ENCODE assay signal across 16 mouse cellular contexts in genomic region chr11:87708979-87709378, GRCm38 (mm10). TPM values are rescaled to one million over a fixed set of nuclear protein-coding genes. Genes with fewer than 3 reads are reported as not detected.
A peak's percentile ranks its signal among the peaks of the same experiment; 100 is the strongest.
DNase-seq lines count a peak whose midpoint lies in the region; ATAC-seq and TF ChIP-seq lines count a peak whose summit lies in the region.
"Had no signal": no experiment of that assay in that cellular context is flagged by ENCODE, and none has a peak within 500 bp of the region (broad histone marks: within the 10 kb centered on the region; RNA-seq: fewer than 3 reads in every experiment).

No protein-coding gene starts in this region.

- 70% methylated on average over 5 of the region's 5 CpGs for WGBS in kidney, embryonic 16.5 days
- 67% methylated on average over 5 of the region's 5 CpGs for WGBS in lung, postnatal 0 days
- WGBS in liver, embryonic 14.5 days (ENCODE audit: insufficient replicate concordance) = 70% methylated on average over 5 of the region's 5 CpGs
- WGBS in hindbrain, postnatal 0 days = 79% methylated on average over 5 of the region's 5 CpGs

- TF ChIP-seq CTCF in lung, postnatal 0 days (IDR thresholded peaks at IDR 0.05) = no peak
- no peak for TF ChIP-seq CTCF in liver, embryonic 14.5 days (IDR thresholded peaks at IDR 0.05; ENCODE audit: low read depth)
- no peak for TF ChIP-seq CTCF in hindbrain, postnatal 0 days (IDR thresholded peaks at IDR 0.05; ENCODE audit: low read depth)

- H3K9me3 ChIP-seq in kidney, embryonic 16.5 days (ENCODE audit: low read length) = no peaks in the 10 kb centered on the region
- H3K9me3 ChIP-seq in lung, postnatal 0 days (ENCODE audit: low read length) = no peaks in the 10 kb centered on the region
- H3K9me3 ChIP-seq in liver, embryonic 14.5 days (ENCODE audit: control insufficient read depth, low read length) = no peaks in the 10 kb centered on the region
- H3K9me3 ChIP-seq in hindbrain, postnatal 0 days (ENCODE audit: low read length) = no peaks in the 10 kb centered on the region
- H3K9me3 ChIP-seq: forebrain, embryonic 15.5 days had no signal

- 0 out of 2 replicates have a peak overlapping the region, but pooled peaks have one; percentile 55 for H3K4me2 ChIP-seq in kidney, embryonic 16.5 days (replicated peaks; ENCODE audit: low read depth, low read length)
- H3K4me2 ChIP-seq in lung, postnatal 0 days (replicated peaks; ENCODE audit: low read depth, low read length) = no peak overlapping the region
- peak overlapping the region; percentile 57; the same call in 1 of the 2 replicates for H3K4me2 ChIP-seq in liver, embryonic 14.5 days (ENCODE audit: low read depth)
- H3K4me2 ChIP-seq in hindbrain, postnatal 0 days (ENCODE audit: low read depth, low read length) = no peak overlapping the region

- H3K27ac ChIP-seq in kidney, embryonic 16.5 days (ENCODE audit: low read length) = peak overlapping the region; percentile 87
- H3K27ac ChIP-seq in lung, postnatal 0 days (ENCODE audit: low read length) = peak overlapping the region; percentile 16; the same call in 1 of the 2 replicates
- no peak overlapping the region for H3K27ac ChIP-seq in liver, embryonic 14.5 days
- no peak overlapping the region for H3K27ac ChIP-seq in hindbrain, postnatal 0 days
- H3K27ac ChIP-seq: forebrain, embryonic 15.5 days; gastrocnemius, adult 2 months had no signal

- no peak overlapping the region for H3K4me3 ChIP-seq in kidney, embryonic 16.5 days (ENCODE audit: low read length)
- no peak overlapping the region for H3K4me3 ChIP-seq in lung, postnatal 0 days (ENCODE audit: low read depth, low read length)
- H3K4me3 ChIP-seq in liver, embryonic 14.5 days (ENCODE audit: insufficient read depth in 1 of 2, low read depth in 2 of 2, low read length in 2 of 2) = no peak overlapping the region
- no peak overlapping the region for H3K4me3 ChIP-seq in hindbrain, postnatal 0 days (ENCODE audit: low read length)

- no peak for DNase-seq in kidney, postnatal 4 days
- DNase-seq in lung, postnatal 0 days (ENCODE audit: low spot score) = no peak
- no peak for DNase-seq in lung, postnatal 14 days
- DNase-seq in liver, embryonic 14.5 days (ENCODE audit: low read depth in 3 of 3, low spot score in 3 of 3) = no peak
- no peak for DNase-seq in cerebellum, postnatal 10 days
- no peak for DNase-seq in hindbrain, postnatal 0 days (ENCODE audit: low spot score)
- DNase-seq: gastrocnemius, adult 2 months; heart, adult 11 months; lung, adult 18-20 months; right cerebral cortex, postnatal 4 days; thymus, postnatal 36 days had no signal

- no peak for ATAC-seq in kidney, embryonic 16.5 days (ENCODE audit: low FRiP score, low TSS enrichment)
- no peak for ATAC-seq in lung, postnatal 0 days
- no peak for ATAC-seq in liver, embryonic 14.5 days (ENCODE audit: insufficient read depth)
- no peak for ATAC-seq in hindbrain, postnatal 0 days
- ATAC-seq: forebrain, embryonic 15.5 days; inflammation-experienced regulatory T-cells, adult 6 months; Patski had no signal

- peak overlapping the region; percentile 58; the same call in 1 of the 2 replicates for H3K9ac ChIP-seq in kidney, embryonic 16.5 days (replicated peaks; ENCODE audit: low read length)
- H3K9ac ChIP-seq in lung, postnatal 0 days (replicated peaks; ENCODE audit: low read depth) = no peak overlapping the region
- H3K9ac ChIP-seq in liver, embryonic 14.5 days (replicated peaks) = no peak overlapping the region
- no peak overlapping the region for H3K9ac ChIP-seq in hindbrain, postnatal 0 days (replicated peaks; ENCODE audit: low read length)
- H3K9ac ChIP-seq: forebrain, embryonic 15.5 days had no signal

- no peak for TF ChIP-seq EP300 in lung, postnatal 0 days (IDR thresholded peaks at IDR 0.05)
- TF ChIP-seq EP300 in liver, embryonic 14.5 days (IDR thresholded peaks at IDR 0.05; ENCODE audit: low read depth) = no peak

- no peaks in the 10 kb centered on the region for H3K36me3 ChIP-seq in kidney, embryonic 16.5 days (ENCODE audit: insufficient read depth, low read length)
- H3K36me3 ChIP-seq in lung, postnatal 0 days (ENCODE audit: insufficient read depth, low read length) = no peaks in the 10 kb centered on the region
- no peaks in the 10 kb centered on the region for H3K36me3 ChIP-seq in liver, embryonic 14.5 days (replicated peaks; ENCODE audit: control insufficient read depth, insufficient read depth, low read depth)
- no peaks in the 10 kb centered on the region for H3K36me3 ChIP-seq in hindbrain, postnatal 0 days (ENCODE audit: insufficient read depth, low read length)
- H3K36me3 ChIP-seq: forebrain, embryonic 15.5 days had no signal

- H3K4me1 ChIP-seq in kidney, embryonic 16.5 days (ENCODE audit: insufficient read depth, low read length) = peaks cover 23% of the 10 kb centered on the region
- no peaks in the 10 kb centered on the region for H3K4me1 ChIP-seq in lung, postnatal 0 days (ENCODE audit: insufficient read depth, low read depth, low read length)
- H3K4me1 ChIP-seq in liver, embryonic 14.5 days (replicated peaks; ENCODE audit: control insufficient read depth in 2 of 2, insufficient read depth in 2 of 2, low read length in 1 of 2) = peaks cover 45 to 63% of the 10 kb centered on the region in 2 experiments
- 0 out of 2 replicates have a peak, but pooled peaks cover 5% of the 10 kb centered on the region for H3K4me1 ChIP-seq in hindbrain, postnatal 0 days (ENCODE audit: insufficient read depth, low read length)

- peaks cover 6% of the 10 kb centered on the region; the same call in 1 of the 2 replicates for H3K27me3 ChIP-seq in kidney, embryonic 16.5 days (ENCODE audit: insufficient read depth, low read length)
- no peaks in the 10 kb centered on the region for H3K27me3 ChIP-seq in lung, postnatal 0 days (replicated peaks; ENCODE audit: insufficient read depth, low read length)
- no peaks in the 10 kb centered on the region for H3K27me3 ChIP-seq in liver, embryonic 14.5 days (ENCODE audit: control insufficient read depth, insufficient read depth, low read length)
- H3K27me3 ChIP-seq in hindbrain, postnatal 0 days (ENCODE audit: insufficient read depth, low read length) = no peaks in the 10 kb centered on the region
- H3K27me3 ChIP-seq: forebrain, embryonic 15.5 days; Patski had no signal

RNA-seq across cellular contexts. Expression of gene Supt4a, which starts 28.4 kb away (rescaled TPM):
- 156 and 161 TPM in 2 replicates for polyA plus RNA-seq in kidney, embryonic 16.5 days (2015; fragmentation: Nextera tagmentation; extraction: Ambion mirVana)
- 155 and 166 TPM in 2 replicates for polyA plus RNA-seq in lung, postnatal 0 days (2015; fragmentation: Nextera tagmentation; extraction: Ambion mirVana)
- 111 TPM in 2 replicates for polyA plus RNA-seq in liver, embryonic 14.5 days (2012; rRNA removed)
- 211 and 214 TPM in 2 replicates for polyA plus RNA-seq in liver, embryonic 14.5 days (2014; fragmentation: Nextera tagmentation; extraction: Ambion mirVana)
- total RNA-seq in hindbrain, postnatal 0 days (2014; rRNA removed) = 60.7 and 63.5 TPM in 2 replicates
- 125 and 135 TPM in 2 replicates for polyA plus RNA-seq in hindbrain, postnatal 0 days (2015; fragmentation: Nextera tagmentation; extraction: Ambion mirVana)

RNA-seq across cellular contexts. Expression of gene Rnf43, which starts 46.5 kb away (rescaled TPM):
- 7.2 and 8.0 TPM in 2 replicates for polyA plus RNA-seq in kidney, embryonic 16.5 days (2015; fragmentation: Nextera tagmentation; extraction: Ambion mirVana)
- polyA plus RNA-seq in lung, postnatal 0 days (2015; fragmentation: Nextera tagmentation; extraction: Ambion mirVana) = 4.6 and 6.6 TPM in 2 replicates
- polyA plus RNA-seq in liver, embryonic 14.5 days (2012; rRNA removed) = 3.5 and 4.2 TPM in 2 replicates
- polyA plus RNA-seq in liver, embryonic 14.5 days (2014; fragmentation: Nextera tagmentation; extraction: Ambion mirVana) = 4.5 and 5.0 TPM in 2 replicates
- 0.90 and 10.7 TPM in 2 replicates for total RNA-seq in hindbrain, postnatal 0 days (2014; rRNA removed)
- polyA plus RNA-seq in hindbrain, postnatal 0 days (2015; fragmentation: Nextera tagmentation; extraction: Ambion mirVana) = 0.85 and 1.8 TPM in 2 replicates
- total RNA-seq: hematopoietic stem cell, adult 5-6 weeks had no signal

RNA-seq across cellular contexts. Expression of gene Tspoap1, which starts 51.4 kb away (rescaled TPM):
- polyA plus RNA-seq in kidney, embryonic 16.5 days (2015; fragmentation: Nextera tagmentation; extraction: Ambion mirVana) = 4.7 and 5.6 TPM in 2 replicates
- 0.64 and 0.83 TPM in 2 replicates for polyA plus RNA-seq in lung, postnatal 0 days (2015; fragmentation: Nextera tagmentation; extraction: Ambion mirVana)
- polyA plus RNA-seq in liver, embryonic 14.5 days (2012; rRNA removed) = 5.4 and 5.5 TPM in 2 replicates
- polyA plus RNA-seq in liver, embryonic 14.5 days (2014; fragmentation: Nextera tagmentation; extraction: Ambion mirVana) = 1.1 and 2.4 TPM in 2 replicates
- total RNA-seq in hindbrain, postnatal 0 days (2014; rRNA removed) = 103 and 137 TPM in 2 replicates
- 33.2 and 35.6 TPM in 2 replicates for polyA plus RNA-seq in hindbrain, postnatal 0 days (2015; fragmentation: Nextera tagmentation; extraction: Ambion mirVana)
- total RNA-seq: gastrocnemius, adult 2 months had no signal

Comparison
In these comparisons a context has a peak if more than half of its experiments do, and no peak if none do; other contexts are left out.
1. H3K27ac ChIP-seq: peak in kidney, embryonic 16.5 days (single experiment) and lung, postnatal 0 days (single experiment); none in liver, embryonic 14.5 days (single experiment) and hindbrain, postnatal 0 days (single experiment).
2. H3K4me2 ChIP-seq: peak in kidney, embryonic 16.5 days (single experiment) and liver, embryonic 14.5 days (single experiment); none in lung, postnatal 0 days (single experiment) and hindbrain, postnatal 0 days (single experiment).